Mouse (Mus musculus): ENCODE data around the gene Klhl40.

Gene Klhl40

DNA sequence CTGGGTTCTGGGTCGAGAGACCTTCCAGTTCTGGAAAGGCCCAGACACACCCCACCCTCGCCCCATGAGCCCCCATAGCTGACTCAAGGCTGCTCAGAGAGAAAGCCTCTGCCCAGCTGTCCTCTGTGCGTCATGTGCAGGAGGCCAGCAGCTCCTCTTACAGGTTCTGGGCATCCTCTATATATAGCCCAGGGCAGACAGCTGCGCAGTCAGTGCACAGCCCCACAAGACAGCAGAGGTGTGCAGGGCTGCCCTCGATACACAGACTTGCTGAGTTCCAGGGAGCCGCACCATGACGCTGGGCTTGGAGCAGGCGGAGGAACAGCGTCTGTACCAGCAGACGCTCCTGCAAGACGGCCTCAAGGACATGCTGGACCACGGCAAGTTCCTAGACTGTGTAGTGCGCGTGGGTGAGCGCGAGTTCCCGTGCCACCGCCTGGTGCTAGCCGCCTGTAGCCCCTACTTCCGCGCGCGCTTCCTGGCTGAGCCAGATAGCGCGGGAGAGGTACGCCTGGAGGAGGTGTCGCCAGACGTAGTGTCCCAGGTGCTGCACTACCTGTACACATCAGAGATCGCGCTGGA lies at the start of gene Klhl40:
Klhl40 (plus strand) TSS at position 124 of the 582 bp plus-strand sequence.
- in situ Hi-C loops (cut with MboI; ENCODE audit: unreplicated experiment in 2 of 2) = no loop called here

DNA sequence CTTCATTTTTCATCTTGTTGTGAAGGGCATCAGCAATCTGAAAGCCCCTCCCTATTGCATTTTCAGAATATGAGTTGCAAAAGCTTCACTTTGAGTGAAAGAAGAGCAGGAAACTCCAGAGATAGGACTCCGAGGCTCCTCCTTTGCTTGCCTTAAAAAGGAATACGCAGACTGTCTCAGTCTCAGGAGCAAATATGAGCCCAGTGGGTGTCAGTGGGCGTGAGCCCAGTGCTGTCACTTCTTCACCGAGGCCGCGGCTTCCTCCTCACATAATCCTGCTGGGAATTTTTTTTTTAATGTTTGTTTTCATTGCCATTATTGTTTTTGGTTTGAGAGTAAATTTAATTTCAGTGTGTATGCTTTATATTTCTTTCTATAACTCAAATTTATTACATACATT lies 36.9 kb upstream of the Klhl40 start:
- in situ Hi-C loops (cut with MboI; ENCODE audit: unreplicated experiment in 2 of 2) = no loop called here

DNA sequence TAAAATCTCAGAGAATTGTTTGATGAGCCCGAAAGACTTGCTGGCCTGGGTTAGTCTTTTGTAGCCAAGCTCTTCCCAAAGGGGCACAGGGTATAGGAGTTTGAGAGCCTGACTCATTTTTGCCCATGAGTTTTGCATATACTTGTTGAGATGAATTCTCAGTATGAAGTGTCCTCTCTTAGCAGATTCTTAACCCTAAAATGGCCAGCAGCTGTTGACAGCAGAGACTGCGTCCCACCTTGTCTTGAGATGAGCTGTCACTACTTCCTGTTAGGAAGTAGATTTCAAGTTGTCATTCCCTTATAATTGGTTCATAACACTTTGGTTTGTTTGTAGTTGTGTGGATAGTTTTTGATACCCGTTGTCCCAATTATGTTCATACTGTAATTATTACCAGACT lies 36.2 kb upstream of the Klhl40 start:
- in situ Hi-C loops (cut with MboI; ENCODE audit: unreplicated experiment in 2 of 2) = no loop called here

- in situ Hi-C loops (cut with MboI; ENCODE audit: unreplicated experiment in 2 of 2) = no loop called here
Measured at GRCm38 (mm10) chr9:121744051-121744450, 33.4 kb upstream of the Klhl40 start.

- in situ Hi-C loops (cut with MboI; ENCODE audit: unreplicated experiment in 2 of 2) = no loop called here
Measured at GRCm38 (mm10) chr9:121752774-121753173, 24.6 kb upstream of the Klhl40 start.

DNA sequence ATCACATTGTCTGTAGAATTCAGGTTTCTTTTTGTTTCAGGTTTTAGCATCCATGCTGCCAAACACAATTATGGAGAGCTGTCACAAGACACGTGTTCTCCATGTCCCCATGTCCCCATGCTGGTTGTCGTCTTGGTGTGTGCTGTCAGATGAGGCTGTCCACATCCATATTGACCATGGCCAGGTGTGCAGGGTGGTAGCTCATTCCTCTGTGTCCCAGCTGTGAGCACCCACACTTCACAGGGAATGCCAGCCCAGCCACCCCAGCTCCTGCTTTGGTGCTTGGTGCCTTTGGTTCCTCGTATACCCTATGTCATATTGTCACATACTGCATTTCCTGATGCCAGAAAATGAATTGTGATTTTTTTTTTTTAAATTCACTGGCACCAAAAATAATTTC lies 22.8 kb upstream of the Klhl40 start:
- in situ Hi-C loops (cut with MboI; ENCODE audit: unreplicated experiment in 2 of 2) = no loop called here

DNA sequence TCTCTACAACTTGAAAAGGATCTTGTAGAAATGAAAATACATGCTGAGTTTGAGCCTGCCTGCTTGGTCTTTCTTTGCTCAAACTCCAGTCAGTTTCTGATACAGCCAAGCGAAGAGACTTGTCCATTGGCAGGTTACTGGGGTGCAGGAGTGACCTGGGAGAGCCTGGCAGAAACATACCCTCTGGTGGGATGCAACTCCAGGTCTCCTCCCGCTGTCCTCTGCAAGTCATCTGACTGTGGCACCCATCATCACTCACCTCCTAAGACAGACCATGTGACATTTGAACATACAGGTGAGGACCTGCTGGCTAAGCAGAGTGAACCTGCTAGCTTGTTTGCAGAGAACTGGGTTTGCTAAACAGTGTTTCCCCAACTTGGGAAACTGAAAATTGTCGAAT lies 20.6 kb upstream of the Klhl40 start:
- in situ Hi-C loops (cut with MboI; ENCODE audit: unreplicated experiment in 2 of 2) = no loop called here

- in situ Hi-C loops (cut with MboI; ENCODE audit: unreplicated experiment in 2 of 2) = no loop called here
Measured at GRCm38 (mm10) chr9:121757432-121757831, 20.0 kb upstream of the Klhl40 start.

- in situ Hi-C loops (cut with MboI; ENCODE audit: unreplicated experiment in 2 of 2) = no loop called here
Measured at GRCm38 (mm10) chr9:121757835-121758814, 19.3 kb upstream of the Klhl40 start.

GRCm38 (mm10) chr9:121759091-121760081 lies 18.0 kb upstream of the Klhl40 start, which contains the start of gene Zfp651:
Zfp651 (plus strand) TSS chr9:121759330.
- in situ Hi-C loops (cut with MboI; ENCODE audit: unreplicated experiment in 2 of 2) = no loop called here

GRCm38 (mm10) chr9:121760271-121761090 lies 16.9 kb upstream of the Klhl40 start:
- in situ Hi-C loops (cut with MboI; ENCODE audit: unreplicated experiment in 2 of 2) = no loop called here

- in situ Hi-C loops (cut with MboI; ENCODE audit: unreplicated experiment in 2 of 2) = no loop called here
Measured at GRCm38 (mm10) chr9:121761091-121761665, 16.2 kb upstream of the Klhl40 start.

- in situ Hi-C loops (cut with MboI; ENCODE audit: unreplicated experiment in 2 of 2) = no loop called here
Measured at GRCm38 (mm10) chr9:121761787-121762186, 15.6 kb upstream of the Klhl40 start.

DNA sequence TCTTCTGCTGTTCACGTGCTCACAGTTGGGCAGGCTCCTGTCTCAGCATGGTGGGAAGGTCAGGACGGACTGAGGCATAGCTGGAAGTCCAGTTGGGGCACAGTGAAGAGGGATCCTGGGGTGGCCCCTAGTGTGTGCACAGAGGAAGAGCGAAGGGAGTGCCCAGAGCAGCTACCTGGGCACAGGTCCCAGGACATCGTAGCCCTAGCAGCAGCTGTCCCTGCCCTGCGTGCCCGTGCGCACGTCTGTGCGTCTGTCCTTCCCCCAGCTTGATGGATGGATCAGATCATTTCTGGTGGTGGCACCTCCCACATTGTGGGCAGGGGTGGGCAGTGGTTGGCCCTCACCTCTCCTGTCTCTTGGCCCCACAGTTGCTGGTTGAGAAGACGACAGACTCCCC lies 15.2 kb upstream of the Klhl40 start:
- in situ Hi-C loops (cut with MboI; ENCODE audit: unreplicated experiment in 2 of 2) = no loop called here

- in situ Hi-C loops (cut with MboI; ENCODE audit: unreplicated experiment in 2 of 2) = no loop called here
Measured at GRCm38 (mm10) chr9:121762761-121763160, 14.6 kb upstream of the Klhl40 start.

- in situ Hi-C loops (cut with MboI; ENCODE audit: unreplicated experiment in 2 of 2) = no loop called here
Measured at GRCm38 (mm10) chr9:121763716-121764115, 13.7 kb upstream of the Klhl40 start.

- in situ Hi-C loops (cut with MboI; ENCODE audit: unreplicated experiment in 2 of 2) = no loop called here
Measured at GRCm38 (mm10) chr9:121765166-121765855, 12.1 kb upstream of the Klhl40 start.

DNA sequence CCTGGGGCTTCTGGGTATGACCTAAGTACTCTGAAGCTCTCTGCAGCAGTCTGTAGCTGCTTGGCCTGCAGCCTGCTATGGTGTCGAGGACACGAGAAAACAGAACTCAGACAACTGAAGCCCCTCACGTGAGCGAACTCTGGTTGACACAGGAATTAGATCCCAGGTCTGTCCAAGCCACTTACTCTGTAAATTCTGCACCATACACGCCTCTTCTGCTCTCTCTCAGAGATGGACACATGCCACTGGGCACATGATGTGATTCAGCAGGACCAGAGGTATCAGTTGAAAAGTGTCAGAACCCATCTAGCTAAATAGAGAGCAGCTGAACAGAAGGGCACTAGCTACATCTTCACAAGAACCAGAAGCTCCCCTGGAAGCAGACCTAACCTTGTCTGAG lies 5.0 kb upstream of the Klhl40 start:
- in situ Hi-C loops (cut with MboI; ENCODE audit: unreplicated experiment in 2 of 2) = no loop called here

DNA sequence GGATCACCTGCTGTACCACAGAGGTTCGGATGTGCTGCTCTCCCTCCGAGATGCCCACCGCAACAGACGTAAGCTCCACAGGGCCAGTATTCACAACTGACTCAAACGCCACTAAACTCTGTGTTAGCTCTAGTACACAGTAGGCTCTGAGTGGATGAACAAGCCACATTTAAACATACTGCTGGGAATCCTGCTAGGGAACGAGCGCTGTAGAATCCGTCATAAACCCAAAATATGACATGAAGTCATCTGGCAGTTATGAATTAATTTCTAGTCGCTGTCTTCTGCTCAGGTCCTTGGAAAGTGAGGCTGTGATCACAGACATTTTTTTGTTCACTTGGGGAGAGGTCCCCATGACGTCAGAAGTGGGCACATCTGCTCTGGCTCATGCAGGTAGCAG lies 1.5 kb upstream of the Klhl40 start:
- in situ Hi-C loops (cut with MboI; ENCODE audit: unreplicated experiment in 2 of 2) = no loop called here
